Mouse (Mus musculus) lung, embryonic 15.5 days (tissue): ENCODE data around the gene Wdr83os. TPM values are rescaled to one million over a fixed set of nuclear protein-coding genes. Genes with fewer than 3 reads are reported as not detected.

ENCODE experiments used
- ATAC-seq: fragments of 200-750 bp; cut with Nextera tagmentation; 2 replicates; pipeline ENCODE4 v1.8.0; 2017; ENCODE audit warnings: moderate number of reproducible peaks, borderline replicate concordance; ENCODE audit not compliant: low FRiP score, low TSS enrichment; ENCODE audit errors: extremely low read depth
- H3K27ac ChIP-seq: fragments of 300-500 bp; sonication (generic); 2 replicates; pipeline ENCODE4 v1.5.1; 2015; ENCODE audit warnings: moderate library complexity, mild to moderate bottlenecking, inconsistent platforms
- H3K27me3 ChIP-seq: fragments of 300-500 bp; sonication (generic); 2 replicates; pipeline ENCODE4 v1.6.1; 2015; ENCODE audit warnings: inconsistent platforms
- H3K36me3 ChIP-seq: fragments of 300-500 bp; sonication (generic); 2 replicates; pipeline ENCODE4 v1.6.1; 2015; ENCODE audit warnings: inconsistent platforms
- H3K4me1 ChIP-seq: fragments of 300-500 bp; sonication (generic); 2 replicates; pipeline ENCODE4 v1.6.1; 2015; ENCODE audit warnings: inconsistent platforms
- H3K4me2 ChIP-seq: fragments of 300-500 bp; sonication (generic); 2 replicates; pipeline ENCODE4 v1.6.1; 2015; ENCODE audit warnings: inconsistent platforms, mild to moderate bottlenecking, moderate library complexity
- H3K4me3 ChIP-seq: fragments of 300-500 bp; sonication (generic); 2 replicates; pipeline ENCODE4 v1.5.1; 2015; ENCODE audit warnings: mild to moderate bottlenecking, inconsistent platforms
- H3K9ac ChIP-seq: fragments of 300-500 bp; sonication (generic); 2 replicates; pipeline ENCODE4 v1.6.1; 2015; ENCODE audit warnings: inconsistent platforms
- H3K9me3 ChIP-seq: fragments of 300-500 bp; sonication (generic); 2 replicates; pipeline ENCODE4 v1.6.1; 2016; ENCODE audit warnings: inconsistent platforms
- WGBS: fragments of 180-500 bp; shearing (Covaris S2); methylation state at CpG from one replicate; pipeline ENCODE4 v1.1.7; 2015; 5-methylcytosine and 5-hydroxymethylcytosine counted together
- polyA plus RNA-seq: library from polyadenylated mRNA; unstranded; fragments of >200 nt; fragmentation: Nextera tagmentation; extraction: Ambion mirVana; gene quantifications from 2 replicates; pipeline ENCODE4 v1.2.1, GENCODE M21; 2015

The Wdr83os gene
- 140 and 145 TPM in 2 replicates for polyA plus RNA-seq

DNA sequence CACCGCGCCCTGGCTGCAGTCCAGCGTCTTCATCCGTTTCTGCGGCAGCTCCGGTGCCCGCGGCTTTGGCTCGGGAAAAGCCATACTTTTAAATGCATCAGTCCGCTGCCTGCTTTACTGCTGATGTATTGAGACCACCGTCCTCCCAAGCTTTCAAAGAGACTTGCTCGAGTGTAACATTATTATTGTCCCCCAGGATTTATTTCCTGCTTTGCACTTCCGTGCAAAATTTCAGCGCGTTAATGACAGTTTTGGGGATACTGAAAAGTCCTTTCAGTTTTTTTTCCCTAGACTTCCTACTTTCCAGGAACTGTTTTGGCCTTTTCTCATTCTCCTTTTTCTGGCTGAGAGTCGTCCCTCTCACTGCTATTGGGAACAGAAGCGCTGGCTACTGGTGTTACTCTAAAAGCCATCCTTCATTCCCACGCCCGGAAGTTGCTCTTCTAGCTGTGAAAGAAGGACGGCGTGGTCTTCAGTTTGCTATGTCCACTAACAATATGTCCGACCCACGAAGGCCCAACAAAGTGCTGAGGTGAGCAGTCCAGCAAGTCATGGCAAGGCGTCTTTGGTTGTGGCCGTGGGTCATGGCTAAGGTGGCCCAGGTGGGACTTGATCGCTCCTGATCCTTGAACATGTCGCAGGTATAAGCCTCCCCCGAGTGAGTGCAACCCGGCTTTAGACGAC is at the start of gene Wdr83os:
Gene Wdr83os (plus strand): TSS at position 209 of the 684 bp plus-strand sequence.
- peaks cover 20% of the 10 kb centered on the region for H3K36me3 ChIP-seq
- peaks cover 23% of the 10 kb centered on the region for H3K4me1 ChIP-seq
- no peaks in the 10 kb centered on the region for H3K9me3 ChIP-seq
- peak within 1 kb of the TSS; percentile 83 for H3K9ac ChIP-seq
- peak within 1 kb of the TSS; percentile 74 for H3K4me3 ChIP-seq
- no peaks in the 10 kb centered on the region for H3K27me3 ChIP-seq
- WGBS = 0% methylated on average over 30 of the region's 30 CpGs
- peak within 1 kb of the TSS; percentile 84 for H3K4me2 ChIP-seq
- H3K27ac ChIP-seq = peak within 1 kb of the TSS; percentile 89
- ATAC-seq = peak; percentile 21; the same call in 1 of the 2 replicates

DNA sequence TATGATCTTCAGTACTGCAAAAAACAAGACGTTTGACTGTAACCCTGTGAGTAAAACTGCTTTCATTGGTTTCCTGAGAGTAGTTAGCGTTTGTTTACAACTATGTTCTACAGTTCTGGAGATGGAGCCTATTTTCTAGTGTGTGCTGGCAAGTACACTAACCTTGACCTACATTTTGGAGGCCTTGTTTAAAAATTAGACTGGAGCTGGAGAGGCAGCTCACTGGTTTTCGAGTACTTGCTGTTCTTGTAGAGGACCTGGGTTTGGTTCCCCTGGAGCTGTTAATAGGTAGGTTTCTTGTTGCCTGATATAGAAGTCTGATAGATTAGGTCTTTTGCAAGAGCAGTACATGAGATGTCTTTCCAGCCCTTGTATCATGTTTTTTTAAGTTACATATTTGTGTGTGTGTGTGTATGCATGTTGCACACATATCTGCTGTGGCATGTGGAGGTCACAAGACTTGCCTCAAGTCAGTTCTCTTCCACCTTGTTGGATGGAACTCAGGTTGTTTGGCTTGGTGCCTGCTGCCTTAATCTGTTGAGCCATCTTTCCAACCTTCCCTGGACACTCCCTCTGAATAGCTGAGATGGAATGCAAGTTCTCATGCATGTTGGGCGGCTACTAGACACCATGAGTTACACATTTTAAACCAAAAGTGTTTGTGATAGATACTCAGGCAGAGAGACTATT is 47.8 kb upstream of the Wdr83os start:
- Histone ChIP-seq H3K4me3 (no peak overlapping the region), H3K9ac (no peak overlapping the region), H3K9me3 (no peaks in the 10 kb centered on the region), H3K4me2 (no peak overlapping the region), H3K36me3 (peaks cover 42% of the 10 kb centered on the region), H3K4me1 (peaks cover 35% of the 10 kb centered on the region), H3K27me3 (no peaks in the 10 kb centered on the region), H3K27ac (no peak overlapping the region)
- WGBS = 79% methylated on average over 4 of the region's 4 CpGs
- no peak for ATAC-seq

DNA sequence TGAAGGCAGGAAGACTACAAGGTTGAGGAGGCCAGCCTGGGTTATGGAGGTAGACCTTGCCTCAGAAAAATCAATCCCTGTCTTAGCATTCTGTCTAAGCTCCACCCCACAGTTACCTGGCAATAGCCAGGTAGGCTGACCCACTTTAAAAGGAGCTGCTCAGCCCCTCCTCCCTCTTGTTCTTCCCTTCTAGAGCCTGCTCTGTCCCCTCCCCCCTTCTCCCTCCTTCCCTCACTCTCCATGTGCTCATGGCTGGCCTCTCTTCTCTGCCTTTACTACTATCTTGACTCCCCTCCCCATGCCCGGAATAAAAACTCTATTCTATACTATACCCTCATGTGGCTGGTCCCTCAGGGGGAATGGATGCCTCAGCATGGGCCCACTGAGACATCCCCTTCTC is 46.7 kb upstream of the Wdr83os start:
- peaks cover 42% of the 10 kb centered on the region for H3K36me3 ChIP-seq
- H3K9ac ChIP-seq = no peak overlapping the region
- H3K9me3 ChIP-seq = no peaks in the 10 kb centered on the region
- H3K4me1 ChIP-seq = peaks cover 32% of the 10 kb centered on the region
- H3K4me2 ChIP-seq = peak overlapping the region; percentile 85; the same call in 1 of the 2 replicates
- no peaks in the 10 kb centered on the region for H3K27me3 ChIP-seq
- ATAC-seq = no peak
- no peak overlapping the region for H3K4me3 ChIP-seq
- 58% methylated on average over 1 of the region's 1 CpGs for WGBS
- peak overlapping the region; percentile 31; the same call in 1 of the 2 replicates for H3K27ac ChIP-seq

DNA sequence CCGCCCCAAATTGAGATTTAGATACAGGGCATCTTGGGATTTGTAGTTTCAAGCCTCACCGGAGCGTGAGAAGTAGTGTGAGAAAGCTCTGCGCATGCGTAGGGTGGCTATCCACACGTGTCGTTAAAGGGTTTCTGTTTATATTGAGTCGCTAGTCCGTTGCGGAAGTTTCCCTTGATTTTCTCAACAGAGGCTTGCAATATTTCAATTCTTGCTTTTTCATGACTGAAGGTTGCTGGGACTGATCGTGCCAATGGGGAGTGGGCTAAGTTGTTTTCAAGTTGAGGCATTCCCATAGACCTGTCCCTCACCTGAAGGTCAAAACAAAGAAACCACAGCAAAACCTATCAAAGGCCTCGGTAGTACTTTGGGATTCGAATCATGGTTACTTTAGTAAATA is 45.8 kb upstream of the Wdr83os start:
- Histone ChIP-seq H3K27ac (peak overlapping the region; percentile 71; the same call in 1 of the 2 replicates), H3K9me3 (no peaks in the 10 kb centered on the region), H3K4me2 (peak overlapping the region; percentile 85), H3K36me3 (peaks cover 38% of the 10 kb centered on the region), H3K4me1 (peaks cover 34% of the 10 kb centered on the region), H3K9ac (peak overlapping the region; percentile 81; the same call in 1 of the 2 replicates), H3K27me3 (no peaks in the 10 kb centered on the region), H3K4me3 (peak overlapping the region; percentile 90)
- ATAC-seq = no peak
- WGBS = under 1% methylated on average over 13 of the region's 13 CpGs

DNA sequence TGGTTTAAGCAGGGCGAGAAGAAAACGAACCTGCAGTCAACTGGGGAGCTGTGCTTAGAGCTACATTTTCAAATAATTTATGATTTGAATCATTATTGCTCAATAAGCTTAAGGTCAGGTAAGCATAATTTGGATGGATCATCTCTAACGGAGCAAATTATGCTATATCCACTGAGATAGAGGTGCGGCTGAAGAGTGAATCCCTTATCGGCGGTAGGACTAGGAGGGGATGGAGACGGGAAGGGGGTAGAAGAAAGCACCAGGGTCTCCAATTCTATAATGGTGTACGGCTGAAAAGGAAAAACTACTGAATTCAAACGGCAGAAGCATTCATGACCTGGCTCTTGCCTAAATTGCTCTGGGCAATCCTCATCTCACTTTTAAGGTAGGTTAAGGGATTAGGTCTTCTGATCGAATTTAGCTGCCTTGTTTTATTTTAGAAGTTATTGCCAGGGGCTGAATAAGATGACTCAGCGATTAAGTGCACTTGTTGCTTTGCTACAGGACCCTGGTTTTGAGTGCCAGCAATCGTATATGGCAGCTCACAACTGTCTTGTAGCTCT is 45.3 kb upstream of the Wdr83os start:
- no peaks in the 10 kb centered on the region for H3K27me3 ChIP-seq
- H3K27ac ChIP-seq = peak overlapping the region; percentile 100
- WGBS = 5% methylated on average over 12 of the region's 12 CpGs
- H3K36me3 ChIP-seq = peaks cover 37% of the 10 kb centered on the region
- ATAC-seq = no peak
- peak overlapping the region; percentile 81 for H3K9ac ChIP-seq
- peak overlapping the region; percentile 85 for H3K4me2 ChIP-seq
- H3K4me1 ChIP-seq = peaks cover 34% of the 10 kb centered on the region
- no peaks in the 10 kb centered on the region for H3K9me3 ChIP-seq
- H3K4me3 ChIP-seq = peak overlapping the region; percentile 90

DNA sequence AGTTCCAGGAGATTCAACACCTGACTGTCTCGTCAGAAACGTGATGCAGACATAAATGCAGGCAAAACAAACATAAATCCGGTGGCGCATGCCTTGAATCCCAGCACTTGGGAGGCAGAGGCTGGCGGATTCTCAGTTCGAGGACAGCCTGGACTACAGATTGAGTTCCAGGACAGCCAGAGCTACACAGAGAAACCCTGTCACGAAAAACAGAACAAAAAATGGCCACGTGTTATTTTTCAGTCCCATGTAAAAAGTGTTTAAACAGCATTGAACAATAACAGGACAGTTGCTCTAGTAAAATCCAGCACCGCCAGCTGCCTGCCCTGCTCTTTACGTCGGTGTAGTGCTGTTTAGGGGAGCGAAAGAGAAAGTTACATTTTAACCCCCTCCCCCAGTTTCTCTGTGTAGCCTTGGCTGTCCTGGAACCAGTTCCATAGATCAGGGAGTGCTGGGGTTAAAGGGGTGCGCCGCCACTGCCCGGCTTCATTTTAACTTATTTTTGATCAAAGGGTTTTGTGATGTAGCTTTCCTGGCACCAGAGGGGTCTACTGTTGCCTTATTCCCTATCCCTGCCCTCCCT is 44.7 kb upstream of the Wdr83os start:
- 0 out of 2 replicates have a peak, but pooled peaks have one; percentile 0 for ATAC-seq
- H3K36me3 ChIP-seq = peaks cover 37% of the 10 kb centered on the region
- H3K9me3 ChIP-seq = no peaks in the 10 kb centered on the region
- H3K4me2 ChIP-seq = peak overlapping the region; percentile 85
- H3K27me3 ChIP-seq = no peaks in the 10 kb centered on the region
- H3K4me3 ChIP-seq = peak overlapping the region; percentile 90
- H3K9ac ChIP-seq = peak overlapping the region; percentile 81
- under 1% methylated on average over 15 of the region's 15 CpGs for WGBS
- peak overlapping the region; percentile 100 for H3K27ac ChIP-seq
- peaks cover 34% of the 10 kb centered on the region for H3K4me1 ChIP-seq

DNA sequence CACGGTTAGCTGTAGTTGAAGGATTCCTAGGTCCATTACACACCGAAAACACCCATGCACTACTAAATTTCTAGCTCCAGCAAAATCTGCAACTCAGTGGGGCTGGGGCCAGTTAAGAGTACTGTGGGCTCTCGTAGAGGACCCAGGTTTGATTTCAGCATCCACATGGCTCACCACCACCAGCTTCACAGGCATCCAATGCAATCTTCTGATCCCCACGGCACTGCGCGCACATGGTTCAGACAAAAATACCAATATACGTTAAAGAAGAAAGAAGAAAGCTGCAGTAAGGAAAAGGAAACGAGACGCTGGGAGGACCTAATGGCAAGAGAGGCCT is 44.2 kb upstream of the Wdr83os start:
- peaks cover 34% of the 10 kb centered on the region for H3K4me1 ChIP-seq
- no peaks in the 10 kb centered on the region for H3K27me3 ChIP-seq
- H3K4me2 ChIP-seq = peak overlapping the region; percentile 85
- peak overlapping the region; percentile 100 for H3K27ac ChIP-seq
- peak overlapping the region; percentile 90 for H3K4me3 ChIP-seq
- H3K36me3 ChIP-seq = peaks cover 38% of the 10 kb centered on the region
- peak overlapping the region; percentile 81 for H3K9ac ChIP-seq
- under 1% methylated on average over 9 of the region's 9 CpGs for WGBS
- peak; percentile 32; the same call in 1 of the 2 replicates for ATAC-seq
- no peaks in the 10 kb centered on the region for H3K9me3 ChIP-seq

DNA sequence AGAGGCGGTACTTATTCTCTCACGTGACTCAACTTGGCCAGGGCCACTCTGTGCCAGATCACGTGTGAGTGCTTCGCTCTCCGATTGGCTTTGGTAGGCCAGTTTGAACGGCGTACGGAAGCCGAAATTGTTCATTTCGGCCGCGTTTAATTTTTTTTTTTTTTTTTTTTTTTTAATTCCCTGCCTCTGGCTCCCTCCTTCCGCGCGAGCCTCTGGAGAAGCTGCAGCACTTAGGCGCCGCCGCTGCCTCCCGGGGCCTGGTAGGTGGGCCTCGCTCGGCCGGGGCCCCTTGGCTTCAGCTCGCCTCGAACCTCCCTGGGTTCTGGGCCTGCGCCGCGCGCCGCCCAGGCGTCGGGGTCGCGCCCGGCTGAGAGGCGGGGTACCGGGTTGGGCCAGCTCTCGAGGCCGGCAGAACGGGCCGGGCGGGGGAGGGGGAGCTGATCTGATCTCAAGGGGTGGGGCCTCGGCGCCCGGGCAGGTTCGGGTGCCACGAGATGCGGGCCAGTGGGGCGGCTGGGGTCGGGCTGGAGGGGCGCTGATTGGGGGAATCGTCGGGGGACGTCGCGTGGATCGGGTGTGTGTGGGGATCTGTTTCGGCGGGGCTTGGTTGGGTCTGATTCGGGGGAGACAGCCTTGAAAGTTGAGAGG is 43.7 kb upstream of the Wdr83os start, which contains the start of gene Tnpo2:
Gene Tnpo2 (plus strand): TSS at position 198 of the 648 bp plus-strand sequence.
- Histone ChIP-seq H3K36me3 (peaks cover 38% of the 10 kb centered on the region), H3K4me1 (peaks cover 34% of the 10 kb centered on the region), H3K9me3 (no peaks in the 10 kb centered on the region), H3K9ac (peak within 1 kb of the TSS; percentile 93), H3K27ac (peak within 1 kb of the TSS; percentile 100), H3K27me3 (no peaks in the 10 kb centered on the region), H3K4me2 (peak within 1 kb of the TSS; percentile 86), H3K4me3 (peak within 1 kb of the TSS; percentile 90)
- ATAC-seq = peak; percentile 91
- 1% methylated on average over 59 of the region's 59 CpGs for WGBS

DNA sequence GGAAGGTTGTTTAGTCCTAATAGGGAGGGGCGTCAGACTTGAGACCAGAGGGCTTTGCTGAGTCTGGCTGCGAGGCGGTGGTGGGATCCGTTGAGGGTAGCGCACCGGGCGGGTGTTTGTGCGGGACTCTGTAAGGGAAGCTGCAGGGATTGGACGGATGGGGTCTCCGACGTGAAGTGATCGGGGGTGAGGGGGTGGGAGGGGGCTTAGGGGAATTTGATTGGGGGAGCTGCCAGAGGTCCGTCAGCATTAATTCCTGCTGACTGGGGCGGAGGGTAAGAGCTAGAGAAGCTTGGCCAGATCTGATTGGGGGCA is 43.2 kb upstream of the Wdr83os start:
- no peaks in the 10 kb centered on the region for H3K27me3 ChIP-seq
- H3K4me2 ChIP-seq = peak overlapping the region; percentile 86
- H3K4me3 ChIP-seq = peak overlapping the region; percentile 90
- peaks cover 38% of the 10 kb centered on the region for H3K36me3 ChIP-seq
- under 1% methylated on average over 14 of the region's 14 CpGs for WGBS
- H3K9me3 ChIP-seq = no peaks in the 10 kb centered on the region
- peak overlapping the region; percentile 93 for H3K9ac ChIP-seq
- peak overlapping the region; percentile 100 for H3K27ac ChIP-seq
- ATAC-seq = peak; percentile 44; the same call in 1 of the 2 replicates
- peaks cover 34% of the 10 kb centered on the region for H3K4me1 ChIP-seq

DNA sequence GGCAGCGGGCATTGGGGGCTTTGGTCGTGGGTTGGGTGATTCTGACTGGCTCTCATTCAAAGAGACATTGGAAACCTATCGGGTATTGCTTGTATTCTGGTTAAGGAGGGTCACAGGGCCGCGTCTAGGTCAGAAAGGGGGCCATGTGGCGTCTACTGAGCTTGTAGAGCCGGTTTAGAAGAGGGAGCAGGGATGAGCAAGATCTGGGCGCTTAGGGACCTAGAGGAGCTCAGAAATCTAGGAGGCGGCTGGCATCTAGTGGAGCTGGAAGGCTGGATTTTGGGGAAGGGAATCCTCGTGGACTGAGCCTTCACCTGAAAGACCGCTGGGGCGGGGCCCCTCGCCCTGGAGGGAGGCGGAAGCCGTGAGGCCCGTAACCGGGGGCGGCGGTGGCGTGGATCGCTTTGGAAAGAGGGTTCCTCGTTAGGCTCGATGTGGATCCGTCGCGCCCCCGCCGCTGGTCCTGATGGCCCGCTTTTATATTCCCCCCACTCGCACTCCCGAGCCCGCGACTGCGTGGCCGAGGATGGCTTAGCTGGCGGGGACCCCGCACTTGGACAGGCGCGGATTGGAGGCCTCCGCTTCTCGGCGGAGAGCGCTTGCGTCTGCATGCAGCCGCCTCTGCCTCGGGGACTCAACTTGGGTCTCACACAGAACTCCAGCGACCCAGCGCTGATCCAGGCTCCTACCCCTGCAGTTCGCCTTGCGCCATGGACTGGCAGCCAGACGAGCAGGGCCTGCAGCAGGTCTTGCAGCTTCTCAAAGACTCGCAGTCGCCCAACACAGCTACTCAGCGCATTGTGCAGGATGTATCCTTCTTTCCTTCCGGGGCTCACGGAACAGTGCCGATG is 42.6 kb upstream of the Wdr83os start:
- Histone ChIP-seq H3K4me1 (peaks cover 34% of the 10 kb centered on the region), H3K9me3 (no peaks in the 10 kb centered on the region), H3K4me3 (peak overlapping the region; percentile 90), H3K9ac (peak overlapping the region; percentile 93), H3K4me2 (peak overlapping the region; percentile 86), H3K27ac (peak overlapping the region; percentile 100), H3K27me3 (no peaks in the 10 kb centered on the region), H3K36me3 (peaks cover 36% of the 10 kb centered on the region)
- peak; percentile 9; the same call in 1 of the 2 replicates for ATAC-seq
- 2% methylated on average over 43 of the region's 57 CpGs for WGBS
